Mouse (Mus musculus) forebrain, embryonic 15.5 days (tissue): ENCODE data around the gene Accsl. TPM values are rescaled to one million over a fixed set of nuclear protein-coding genes. Genes with fewer than 3 reads are reported as not detected.

Experiments used
- ATAC-seq: fragments of 200-750 bp; cut with Nextera tagmentation; replicated peaks from 2 replicates; pipeline ENCODE4 v1.8.0; 2017; ENCODE audit warnings: mild to moderate bottlenecking, moderate TSS enrichment, moderate library complexity
- H3K27ac ChIP-seq: fragments of 300-500 bp; sonication (generic); replicated peaks from 2 replicates; pipeline ENCODE4 v1.5.1; 2015; ENCODE audit warnings: mild to moderate bottlenecking, inconsistent platforms
- H3K27me3 ChIP-seq: fragments of 300-500 bp; sonication (generic); 2 replicates; pipeline ENCODE4 v1.6.1; 2015; ENCODE audit warnings: inconsistent platforms
- H3K36me3 ChIP-seq: fragments of 300-500 bp; sonication (generic); 2 replicates; pipeline ENCODE4 v1.6.1; 2015; ENCODE audit warnings: mild to moderate bottlenecking, inconsistent platforms
- H3K4me1 ChIP-seq: fragments of 300-500 bp; sonication (generic); 2 replicates; pipeline ENCODE4 v1.6.1; 2015; ENCODE audit warnings: inconsistent platforms
- H3K4me2 ChIP-seq: fragments of 300-500 bp; sonication (generic); replicated peaks from 2 replicates; pipeline ENCODE4 v1.6.1; 2015; ENCODE audit warnings: mild to moderate bottlenecking, inconsistent platforms
- H3K4me3 ChIP-seq: fragments of 300-500 bp; sonication (generic); 2 replicates; pipeline ENCODE4 v1.5.1; 2015; ENCODE audit warnings: mild to moderate bottlenecking, inconsistent platforms
- H3K9ac ChIP-seq: fragments of 300-500 bp; sonication (generic); replicated peaks from 2 replicates; pipeline ENCODE4 v1.6.1; 2015; ENCODE audit warnings: mild to moderate bottlenecking, inconsistent platforms
- H3K9me3 ChIP-seq: fragments of 300-500 bp; sonication (generic); 2 replicates; pipeline ENCODE4 v1.6.1; 2016; ENCODE audit warnings: inconsistent platforms
- WGBS: fragments of 180-500 bp; shearing (Covaris S2); methylation state at CpG from one replicate; pipeline ENCODE4 v1.1.7; 2015; ENCODE audit warnings: mixed read lengths; 5-methylcytosine and 5-hydroxymethylcytosine counted together
- polyA plus RNA-seq: library from polyadenylated mRNA; unstranded; fragments of >200 nt; fragmentation: Nextera tagmentation; extraction: Ambion mirVana; gene quantifications from 2 replicates; pipeline ENCODE4 v1.2.1, GENCODE M21; 2015

Gene Accsl
- polyA plus RNA-seq, 1 experiment from 2014 or later = 0.45 TPM

GRCm38 (mm10) chr2:93836232-93836785 is 32.6 kb downstream of the Accsl start:
- WGBS = 75% methylated on average over 13 of the region's 13 CpGs
- Histone ChIP-seq H3K4me3 (no peak overlapping the region), H3K9ac (no peak overlapping the region), H3K9me3 (no peaks in the 10 kb centered on the region), H3K27me3 (no peaks in the 10 kb centered on the region), H3K36me3 (peaks cover 28% of the 10 kb centered on the region), H3K27ac (no peak overlapping the region), H3K4me1 (no peaks in the 10 kb centered on the region), H3K4me2 (no peak overlapping the region)
- no peak for ATAC-seq

GRCm38 (mm10) chr2:93835596-93835995 is 33.4 kb downstream of the Accsl start:
- Histone ChIP-seq H3K27me3 (no peaks in the 10 kb centered on the region), H3K4me3 (no peak overlapping the region), H3K27ac (no peak overlapping the region), H3K36me3 (peaks cover 21% of the 10 kb centered on the region), H3K9me3 (no peaks in the 10 kb centered on the region), H3K4me1 (no peaks in the 10 kb centered on the region), H3K9ac (no peak overlapping the region), H3K4me2 (no peak overlapping the region)
- 87% methylated on average over 11 of the region's 11 CpGs for WGBS
- no peak for ATAC-seq

- 13% methylated on average over 8 of the region's 8 CpGs for WGBS
Observed at GRCm38 (mm10) chr2:93823519-93823918, 45.4 kb downstream of the Accsl start.

GRCm38 (mm10) chr2:93822045-93822749 is 46.8 kb downstream of the Accsl start, which contains the start of gene Ext2:
Gene Ext2 (minus strand): TSS chr2:93822568.
- Histone ChIP-seq H3K4me3 (peak within 1 kb of the TSS; percentile 94), H3K4me2 (peak within 1 kb of the TSS; percentile 74), H3K36me3 (no peaks in the 10 kb centered on the region), H3K27ac (no peak within 1 kb of the TSS; the same call in 1 of the 2 replicates), H3K9ac (peak within 1 kb of the TSS; percentile 95), H3K4me1 (peaks cover 15% of the 10 kb centered on the region), H3K27me3 (no peaks in the 10 kb centered on the region), H3K9me3 (no peaks in the 10 kb centered on the region)
- ATAC-seq = peak; percentile 94
- WGBS = 3% methylated on average over 66 of the region's 66 CpGs

More at GRCm38 (mm10) chr2:93823519-93823918, 45.4 kb downstream of the Accsl start:
- Histone ChIP-seq H3K27me3 (no peaks in the 10 kb centered on the region), H3K9me3 (no peaks in the 10 kb centered on the region), H3K9ac (no peak overlapping the region), H3K4me2 (no peak overlapping the region), H3K36me3 (no peaks in the 10 kb centered on the region), H3K4me1 (peaks cover 15% of the 10 kb centered on the region), H3K27ac (no peak overlapping the region), H3K4me3 (no peak overlapping the region)
- no peak; the same call in 1 of the 2 replicates for ATAC-seq

GRCm38 (mm10) chr2:93817791-93818190 is 51.2 kb downstream of the Accsl start:
- Histone ChIP-seq H3K27ac (no peak overlapping the region), H3K27me3 (no peaks in the 10 kb centered on the region), H3K9ac (no peak overlapping the region), H3K36me3 (peaks cover 8% of the 10 kb centered on the region), H3K9me3 (no peaks in the 10 kb centered on the region), H3K4me3 (no peak overlapping the region), H3K4me1 (peaks cover 15% of the 10 kb centered on the region), H3K4me2 (no peak overlapping the region)
- WGBS = 95% methylated on average over 5 of the region's 5 CpGs
- no peak for ATAC-seq

- H3K4me1 ChIP-seq = no peaks in the 10 kb centered on the region
- no peak overlapping the region for H3K9ac ChIP-seq
- no peaks in the 10 kb centered on the region for H3K9me3 ChIP-seq
- no peak overlapping the region for H3K27ac ChIP-seq
- WGBS = 93% methylated on average over 22 of the region's 22 CpGs
- no peak overlapping the region for H3K4me3 ChIP-seq
- no peak overlapping the region for H3K4me2 ChIP-seq
- no peaks in the 10 kb centered on the region for H3K27me3 ChIP-seq
- ATAC-seq = no peak
- H3K36me3 ChIP-seq = peaks cover 36% of the 10 kb centered on the region
Observed at GRCm38 (mm10) chr2:93813343-93813742, 55.6 kb downstream of the Accsl start.

GRCm38 (mm10) chr2:93811812-93812211 is 57.1 kb downstream of the Accsl start:
- Histone ChIP-seq H3K9ac (no peak overlapping the region), H3K9me3 (no peaks in the 10 kb centered on the region), H3K4me2 (no peak overlapping the region), H3K4me1 (no peaks in the 10 kb centered on the region), H3K36me3 (peaks cover 46% of the 10 kb centered on the region), H3K27me3 (no peaks in the 10 kb centered on the region), H3K4me3 (no peak overlapping the region), H3K27ac (no peak overlapping the region)
- no peak for ATAC-seq
- 37% methylated on average over 4 of the region's 4 CpGs for WGBS

GRCm38 (mm10) chr2:93809931-93810330 is 59.0 kb downstream of the Accsl start:
- Histone ChIP-seq H3K27ac (no peak overlapping the region), H3K9me3 (no peaks in the 10 kb centered on the region), H3K4me3 (no peak overlapping the region), H3K9ac (no peak overlapping the region), H3K4me2 (no peak overlapping the region), H3K4me1 (no peaks in the 10 kb centered on the region), H3K27me3 (no peaks in the 10 kb centered on the region), H3K36me3 (peaks cover 50% of the 10 kb centered on the region)
- no peak for ATAC-seq
- 17% methylated on average over 2 of the region's 2 CpGs for WGBS

- no peak overlapping the region for H3K4me2 ChIP-seq
- no peak overlapping the region for H3K9ac ChIP-seq
- 83% methylated on average over 5 of the region's 5 CpGs for WGBS
Observed at GRCm38 (mm10) chr2:93808071-93808470, 60.9 kb downstream of the Accsl start.

GRCm38 (mm10) chr2:93807440-93807839 is 61.5 kb downstream of the Accsl start:
- Histone ChIP-seq H3K9ac (no peak overlapping the region), H3K9me3 (no peaks in the 10 kb centered on the region), H3K27ac (no peak overlapping the region), H3K4me1 (no peaks in the 10 kb centered on the region), H3K36me3 (peaks cover 45% of the 10 kb centered on the region), H3K4me2 (no peak overlapping the region), H3K4me3 (no peak overlapping the region), H3K27me3 (no peaks in the 10 kb centered on the region)
- no peak for ATAC-seq
- 73% methylated on average over 8 of the region's 8 CpGs for WGBS

More at GRCm38 (mm10) chr2:93808071-93808470, 60.9 kb downstream of the Accsl start:
- Histone ChIP-seq H3K4me1 (no peaks in the 10 kb centered on the region), H3K4me3 (no peak overlapping the region), H3K27me3 (no peaks in the 10 kb centered on the region), H3K9me3 (no peaks in the 10 kb centered on the region), H3K36me3 (peaks cover 49% of the 10 kb centered on the region), H3K27ac (no peak overlapping the region)
- ATAC-seq = no peak

GRCm38 (mm10) chr2:93806487-93807201 is 62.3 kb downstream of the Accsl start:
- H3K4me3 ChIP-seq = no peak overlapping the region
- no peak overlapping the region for H3K27ac ChIP-seq
- H3K4me2 ChIP-seq = no peak overlapping the region
- peaks cover 40% of the 10 kb centered on the region for H3K36me3 ChIP-seq
- no peaks in the 10 kb centered on the region for H3K9me3 ChIP-seq
- no peaks in the 10 kb centered on the region for H3K27me3 ChIP-seq
- 90% methylated on average over 6 of the region's 6 CpGs for WGBS
- H3K9ac ChIP-seq = no peak overlapping the region
- no peak for ATAC-seq
- H3K4me1 ChIP-seq = no peaks in the 10 kb centered on the region

- WGBS = 90% methylated on average over 4 of the region's 4 CpGs
- no peaks in the 10 kb centered on the region for H3K9me3 ChIP-seq
- peaks cover 29% of the 10 kb centered on the region for H3K36me3 ChIP-seq
- ATAC-seq = no peak
- H3K4me2 ChIP-seq = no peak overlapping the region
- H3K27ac ChIP-seq = no peak overlapping the region
- no peak overlapping the region for H3K9ac ChIP-seq
- H3K4me3 ChIP-seq = no peak overlapping the region
- H3K4me1 ChIP-seq = no peaks in the 10 kb centered on the region
- no peaks in the 10 kb centered on the region for H3K27me3 ChIP-seq
Observed at GRCm38 (mm10) chr2:93805523-93805922, 63.4 kb downstream of the Accsl start.
